Mouse (Mus musculus): ENCODE results near the gene Vps52.

Vps52 gene

GRCm38 (mm10) chr17:34010156-34010555 lies 54.5 kb downstream of the Vps52 start:
- DNase-seq (ENCODE audit: low read depth) = no peak

DNA sequence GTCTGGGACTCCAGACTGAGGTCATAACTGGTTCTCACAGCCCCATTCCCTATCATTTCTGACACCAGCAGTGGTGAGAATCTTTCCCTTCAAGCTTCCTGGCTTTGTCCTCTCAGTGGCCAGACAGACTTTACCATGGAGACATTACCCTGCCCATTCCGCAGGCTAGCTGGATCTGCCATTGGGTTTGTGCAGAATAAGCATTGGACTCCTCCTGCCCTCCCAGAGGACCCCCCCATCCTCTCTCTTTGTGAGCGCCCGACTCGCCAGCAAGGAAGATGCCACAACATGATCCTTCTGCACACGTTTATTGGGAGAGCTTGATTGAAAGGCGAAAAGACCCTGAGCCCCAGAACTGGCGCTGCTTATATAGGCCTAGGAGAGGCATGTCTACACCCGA lies 57.8 kb downstream of the Vps52 start:
- DNase-seq (ENCODE audit: low read depth) = no peak
